16 mouse cellular contexts compared by ENCODE assay signal in genomic region chr1:19951680-19952248, GRCm38 (mm10).
DNase-seq lines count a peak whose midpoint lies in the region; ATAC-seq lines count a peak whose summit lies in the region.
"Had no signal": no experiment of that assay in that cellular context is flagged by ENCODE, and none has a peak within 500 bp of the region (broad histone marks: within the 10 kb centered on the region; RNA-seq: fewer than 3 reads in every experiment).

No protein-coding gene starts in this region.

- ATAC-seq in hindbrain, embryonic 12.5 days (ENCODE audit: low FRiP score) = peak; percentile 70
- ATAC-seq in midbrain, embryonic 14.5 days (ENCODE audit: low FRiP score, low TSS enrichment) = peak; percentile 28; the same call in 1 of the 2 replicates

- H3K27me3 ChIP-seq in hindbrain, embryonic 12.5 days = no peaks in the 10 kb centered on the region
- H3K27me3 ChIP-seq in midbrain, embryonic 14.5 days (ENCODE audit: control insufficient read depth, insufficient read depth, low read length) = no peaks in the 10 kb centered on the region

- no peak overlapping the region for H3K4me3 ChIP-seq in hindbrain, embryonic 12.5 days
- H3K4me3 ChIP-seq in midbrain, embryonic 14.5 days (replicated peaks; ENCODE audit: low read depth, low read length) = no peak overlapping the region
- H3K4me3 ChIP-seq: myocyte had no signal

- DNase-seq in embryo, embryonic 10 days (ENCODE audit: low spot score) = peak; percentile 41
- DNase-seq in embryo, embryonic 9.5 days (ENCODE audit: extremely low spot score) = no peak
- DNase-seq in embryo, embryonic 11 days = peak; percentile 15
- no peak for DNase-seq in midbrain, embryonic 14.5 days
- no peak for DNase-seq in gastrocnemius, postnatal 14 days
- no peak for DNase-seq in left cerebral cortex, postnatal 36 days (ENCODE audit: low spot score in 2 of 2)
- DNase-seq in adrenal gland, adult 18-20 months (ENCODE audit: low spot score in 2 of 2) = no peak
- DNase-seq: adrenal gland, postnatal 25 days; heart, adult 18-20 months; kidney, adult 18-20 months; left cerebral cortex, postnatal 4 days; lung, postnatal 4 days; right cerebral cortex, adult 18-20 months; thymus, adult 2 months had no signal

- no peak overlapping the region for H3K27ac ChIP-seq in hindbrain, embryonic 12.5 days
- H3K27ac ChIP-seq in midbrain, embryonic 14.5 days (replicated peaks; ENCODE audit: low read depth, low read length) = no peak overlapping the region

- H3K9me3 ChIP-seq in hindbrain, embryonic 12.5 days (replicated peaks) = no peaks in the 10 kb centered on the region
- no peaks in the 10 kb centered on the region for H3K9me3 ChIP-seq in midbrain, embryonic 14.5 days (ENCODE audit: control insufficient read depth, low read length)

- peak overlapping the region; percentile 38 for H3K4me2 ChIP-seq in hindbrain, embryonic 12.5 days (replicated peaks)
- H3K4me2 ChIP-seq in midbrain, embryonic 14.5 days (ENCODE audit: low read length) = peak overlapping the region; percentile 44

- peaks cover 10% of the 10 kb centered on the region; the same call in 1 of the 2 replicates for H3K4me1 ChIP-seq in hindbrain, embryonic 12.5 days
- H3K4me1 ChIP-seq in midbrain, embryonic 14.5 days (ENCODE audit: control insufficient read depth, insufficient read depth, low read length) = peaks cover 10% of the 10 kb centered on the region

- no peak overlapping the region for H3K9ac ChIP-seq in hindbrain, embryonic 12.5 days
- no peak overlapping the region for H3K9ac ChIP-seq in midbrain, embryonic 14.5 days (replicated peaks; ENCODE audit: low read length)

- intact Hi-C loops in gastrocnemius, postnatal 14 days (cut with DNase I; ENCODE audit: low total_unique reads) = no loop called here
- intact Hi-C loops in left cerebral cortex, postnatal 36 days (cut with DNase I) = no loop called here

- 28% methylated on average over 8 of the region's 8 CpGs for WGBS in hindbrain, embryonic 12.5 days
- 8% methylated on average over 8 of the region's 8 CpGs for WGBS in midbrain, embryonic 14.5 days

- no peaks in the 10 kb centered on the region for H3K36me3 ChIP-seq in hindbrain, embryonic 12.5 days
- H3K36me3 ChIP-seq in midbrain, embryonic 14.5 days (ENCODE audit: control insufficient read depth, insufficient read depth, low read length) = no peaks in the 10 kb centered on the region

Comparison
In these comparisons a context has a peak if more than half of its experiments do, and no peak if none do; other contexts are left out.
1. DNase-seq: peak in embryo, embryonic 10 days (single experiment) and embryo, embryonic 11 days (single experiment); none in embryo, embryonic 9.5 days (single experiment), midbrain, embryonic 14.5 days (single experiment), gastrocnemius, postnatal 14 days (single experiment), left cerebral cortex, postnatal 36 days (0 of 2) and adrenal gland, adult 18-20 months (0 of 2).